Mouse (Mus musculus) urinary bladder, postnatal 25 days (tissue): ENCODE data around the gene Vmp1.

Experiments used
- DNase-seq: peaks from one replicate; pipeline ENCODE4 v3.0.0; 2022; ENCODE audit warnings: low spot score

Vmp1 gene

DNA sequence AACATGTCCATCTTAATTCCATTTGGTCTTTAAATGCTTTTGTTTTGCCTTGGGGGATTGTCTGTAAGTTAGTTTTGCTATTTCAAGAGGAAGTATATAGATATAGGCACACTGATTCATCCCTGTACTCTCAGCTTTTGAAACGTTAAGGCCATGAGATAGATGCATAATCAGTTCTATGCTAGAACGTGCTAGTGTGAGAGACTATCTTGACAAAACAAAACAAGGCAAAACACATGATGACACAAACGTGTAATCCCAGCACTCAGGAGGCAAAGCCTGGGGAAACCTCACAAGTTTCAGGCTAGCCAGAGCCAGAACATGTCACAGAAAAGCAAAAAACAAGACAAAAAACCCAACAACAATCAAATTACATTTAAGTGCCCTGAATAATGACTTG is 10.9 kb downstream of the Vmp1 start:
- DNase-seq = no peak

DNA sequence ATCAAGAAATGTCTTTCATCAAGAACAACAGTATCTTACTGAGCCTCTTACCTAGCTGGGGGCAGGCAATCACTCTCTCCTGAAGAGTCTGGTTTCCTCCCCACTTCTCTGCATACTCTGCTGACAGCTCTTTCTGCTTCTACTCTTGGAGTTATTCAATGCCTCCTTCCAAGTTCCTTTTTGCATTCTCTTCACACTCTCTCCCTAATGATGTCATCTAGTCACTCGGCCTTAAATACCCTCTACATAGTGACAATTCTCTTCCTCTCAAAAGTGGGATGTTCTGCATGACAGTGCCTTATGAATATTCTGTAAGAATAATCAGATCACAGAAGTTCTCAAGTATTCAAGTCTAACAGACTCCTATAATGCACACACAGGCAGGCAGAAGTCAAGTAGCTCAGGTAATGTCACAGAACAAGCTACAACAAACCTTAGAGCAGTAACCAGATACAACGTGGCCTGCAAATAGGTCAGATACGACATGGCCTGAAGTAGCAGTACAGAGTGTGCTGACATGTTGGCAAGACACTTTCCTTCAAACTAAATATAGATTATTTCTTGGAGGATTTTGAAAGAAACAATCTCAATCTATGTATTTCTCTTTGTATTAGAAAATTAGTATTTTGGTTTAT is 12.5 kb downstream of the Vmp1 start:
- no peak for DNase-seq

DNA sequence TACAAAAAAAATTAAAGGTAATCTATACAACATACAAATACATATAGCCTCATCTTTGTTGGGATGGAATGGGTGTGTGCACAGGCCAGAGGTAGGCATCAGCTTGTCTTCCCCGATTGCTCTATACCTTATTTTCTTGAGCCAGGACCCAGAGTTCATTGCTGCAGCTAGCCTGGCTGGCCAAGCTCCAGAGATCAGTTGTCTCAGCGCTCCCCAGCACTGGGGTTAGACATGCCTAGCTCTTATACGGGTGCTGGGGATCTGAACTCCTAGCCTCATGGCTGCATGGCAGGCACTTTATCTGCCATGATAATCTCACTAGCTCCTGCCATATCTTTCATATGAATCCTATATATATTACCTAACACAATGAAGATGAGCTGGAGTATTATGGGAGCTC is 15.5 kb downstream of the Vmp1 start:
- no peak for DNase-seq

DNA sequence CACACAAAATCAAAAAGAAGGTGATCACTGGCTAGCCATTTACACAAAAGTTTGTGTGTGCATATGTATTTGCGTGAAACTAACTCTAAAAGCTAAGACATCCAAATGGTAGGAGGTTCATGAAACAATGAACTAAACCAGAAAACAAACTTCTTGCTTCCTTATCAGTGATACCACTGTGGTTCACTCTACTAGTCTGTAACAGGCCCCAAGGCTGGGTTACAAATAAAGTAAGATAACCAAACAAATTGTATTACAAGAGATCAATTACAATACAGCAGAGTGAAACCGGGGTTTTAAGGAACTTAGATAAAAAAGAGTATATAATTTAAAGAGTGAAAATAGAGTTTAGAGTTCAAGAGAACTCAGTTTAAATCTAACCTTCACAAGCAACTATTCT is 16.1 kb downstream of the Vmp1 start:
- no peak for DNase-seq

DNA sequence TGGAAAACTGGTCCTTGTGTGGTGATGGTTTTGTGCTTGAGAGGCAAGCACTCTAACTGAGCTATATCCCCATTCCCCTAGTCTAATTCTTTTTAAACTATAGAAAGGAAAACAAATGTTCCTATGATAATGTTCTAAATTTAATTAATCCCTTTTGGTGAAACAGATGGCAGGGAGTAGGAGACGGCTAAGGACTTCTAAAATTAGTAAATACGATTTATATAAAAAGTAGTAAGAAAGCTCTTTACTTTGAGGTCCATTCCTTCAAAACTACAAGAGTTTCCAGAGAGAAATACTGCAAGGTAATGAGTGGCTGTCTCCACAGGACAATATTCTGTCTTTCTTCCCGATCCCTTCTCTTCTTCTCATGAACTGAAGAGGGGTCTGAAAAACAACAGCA is 19.2 kb downstream of the Vmp1 start:
- DNase-seq = no peak

DNA sequence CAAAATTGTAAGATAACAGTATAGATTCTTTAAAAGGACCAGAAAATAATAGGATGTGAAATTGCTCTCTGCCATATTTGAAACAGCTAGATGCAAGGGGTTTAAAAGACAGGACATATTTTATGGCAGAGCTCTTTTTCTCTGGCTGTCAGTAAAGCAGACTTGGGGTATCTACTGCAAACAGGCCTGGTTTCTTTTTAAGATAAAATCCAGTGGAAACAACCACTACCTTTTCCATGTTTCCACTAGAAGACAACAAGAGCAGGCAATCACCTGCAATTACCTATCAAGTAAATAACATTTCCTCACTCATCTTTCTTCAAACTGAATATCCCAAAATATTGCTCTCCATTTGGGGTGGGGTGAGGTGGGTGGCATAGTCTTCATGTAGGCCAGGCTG is 19.7 kb downstream of the Vmp1 start:
- DNase-seq = no peak

DNA sequence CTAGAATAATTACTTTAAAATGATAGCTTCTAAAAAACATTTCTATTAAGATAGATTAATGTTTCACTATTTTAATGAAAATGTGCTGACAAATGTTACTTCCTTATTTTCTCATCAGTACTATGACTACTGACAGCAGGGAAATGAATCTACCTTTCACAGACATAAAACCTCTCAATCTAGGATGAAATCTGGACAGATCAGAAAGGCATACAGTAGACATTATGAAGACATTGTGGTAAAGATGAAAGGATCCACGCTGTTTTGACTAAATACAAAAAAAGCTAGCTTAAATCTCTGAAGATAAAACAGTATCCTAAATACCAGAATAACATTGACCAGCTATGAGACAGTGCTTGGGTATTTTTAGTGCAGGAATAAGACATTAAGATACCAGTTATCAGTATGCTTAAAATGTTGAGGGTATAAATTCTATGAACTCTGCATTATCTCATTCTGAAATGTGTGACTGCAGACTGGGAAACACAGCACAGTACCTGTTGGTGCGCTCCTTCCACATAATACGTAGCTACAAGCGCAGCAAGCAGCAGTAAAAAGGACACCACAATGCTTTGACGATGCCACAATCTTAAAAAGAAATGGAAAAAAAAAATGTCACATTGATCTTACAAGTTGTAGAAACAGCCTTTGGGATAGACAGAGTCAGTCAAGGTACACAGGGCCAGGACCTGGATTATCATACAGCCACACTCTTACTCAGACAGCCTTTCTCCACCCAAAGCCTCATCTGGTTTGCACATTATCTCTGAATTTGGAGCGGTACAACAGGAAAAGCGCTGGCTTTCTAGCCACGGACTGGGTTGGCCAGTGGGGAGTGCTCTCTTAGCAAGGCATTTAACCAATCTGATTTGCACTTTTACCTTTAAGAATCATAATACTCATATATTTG is 20.4 kb downstream of the Vmp1 start:
- no peak for DNase-seq

DNA sequence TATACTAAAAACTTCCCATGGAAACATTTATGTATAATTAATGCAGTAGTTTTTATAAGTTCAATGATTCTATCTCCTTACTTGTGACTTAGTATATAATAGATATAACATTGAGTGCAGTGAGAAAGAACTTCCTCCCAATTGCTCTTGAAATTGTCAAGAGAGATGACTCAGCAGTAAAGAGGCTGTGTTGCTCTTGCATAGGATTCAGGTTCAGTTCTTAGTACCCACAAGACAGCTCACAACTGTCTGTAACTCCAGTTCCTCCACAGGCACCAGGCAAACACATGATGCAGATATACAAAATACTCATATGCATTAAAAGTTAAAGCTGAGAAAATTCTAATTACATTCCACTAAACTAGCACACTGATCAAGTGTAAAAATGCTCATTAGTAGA is 25.8 kb downstream of the Vmp1 start:
- DNase-seq = no peak

DNA sequence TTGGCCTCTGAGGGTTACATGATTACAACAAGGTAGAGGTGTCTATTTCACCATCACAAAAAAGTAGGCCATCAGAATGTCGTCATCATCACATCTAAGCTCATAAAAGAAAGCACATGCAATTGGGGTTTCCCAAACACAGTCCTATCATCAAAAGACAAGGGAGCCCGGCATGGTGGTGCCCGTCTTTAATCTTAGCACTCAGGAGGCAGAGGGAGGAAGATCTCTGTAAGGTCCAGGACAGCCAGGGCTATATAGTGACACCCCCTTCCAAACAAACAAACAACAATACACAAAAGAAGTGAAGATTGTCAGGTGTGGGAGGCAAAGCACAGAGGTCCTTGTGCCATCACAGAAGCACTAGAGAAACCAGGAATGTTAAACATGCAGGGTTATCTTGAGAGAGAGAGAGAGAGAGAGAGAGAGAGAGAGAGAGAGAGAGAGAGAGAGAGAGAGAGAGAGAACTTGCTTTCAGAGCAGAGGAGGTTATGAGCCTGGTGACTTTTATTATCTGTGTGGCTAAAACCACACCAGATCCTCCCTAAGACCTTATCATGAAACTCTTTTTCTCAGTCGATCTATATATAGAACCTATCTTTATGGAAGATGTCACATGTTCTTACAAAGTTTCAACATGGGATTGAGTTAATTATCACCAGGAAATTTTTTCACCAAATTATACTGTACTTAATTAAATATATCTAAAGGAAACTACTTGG is 26.6 kb downstream of the Vmp1 start:
- no peak for DNase-seq

DNA sequence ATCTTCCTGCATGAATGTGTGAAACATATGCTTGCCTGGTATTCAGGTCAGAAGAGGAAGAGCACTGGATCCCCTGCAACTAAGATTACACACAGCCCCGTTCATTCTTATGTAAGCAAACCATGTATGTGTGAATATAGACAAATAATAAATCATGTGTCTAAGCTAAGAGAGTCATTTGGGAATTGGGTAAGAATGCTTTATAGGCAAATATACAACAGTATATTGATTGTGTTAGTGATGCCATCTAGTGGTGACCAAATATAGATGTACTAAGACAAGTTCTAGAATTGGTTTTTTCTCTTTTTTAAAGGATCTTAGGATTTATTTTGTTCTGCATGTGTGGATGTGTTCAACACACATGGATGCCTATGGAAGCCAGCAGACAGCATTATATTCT is 28.0 kb downstream of the Vmp1 start:
- no peak for DNase-seq

DNA sequence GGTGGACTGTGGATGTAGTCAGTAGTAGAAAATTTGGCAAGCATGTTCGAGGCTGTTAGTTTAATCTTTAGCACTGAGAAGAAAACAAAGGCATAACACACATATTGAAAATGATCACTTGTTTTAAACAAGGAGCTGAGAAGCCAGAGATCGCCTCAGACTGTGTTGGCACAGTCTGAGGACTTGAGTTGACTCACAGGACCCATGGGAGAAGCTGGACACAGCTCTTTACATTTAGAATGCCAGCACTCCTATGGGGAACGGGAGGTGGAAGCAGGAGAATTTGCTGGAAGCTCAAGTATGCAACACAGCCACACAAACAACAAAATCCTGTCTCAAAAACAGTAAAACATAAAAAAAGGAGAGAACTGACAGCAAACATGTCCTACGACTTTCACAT is 29.5 kb downstream of the Vmp1 start:
- no peak for DNase-seq

DNA sequence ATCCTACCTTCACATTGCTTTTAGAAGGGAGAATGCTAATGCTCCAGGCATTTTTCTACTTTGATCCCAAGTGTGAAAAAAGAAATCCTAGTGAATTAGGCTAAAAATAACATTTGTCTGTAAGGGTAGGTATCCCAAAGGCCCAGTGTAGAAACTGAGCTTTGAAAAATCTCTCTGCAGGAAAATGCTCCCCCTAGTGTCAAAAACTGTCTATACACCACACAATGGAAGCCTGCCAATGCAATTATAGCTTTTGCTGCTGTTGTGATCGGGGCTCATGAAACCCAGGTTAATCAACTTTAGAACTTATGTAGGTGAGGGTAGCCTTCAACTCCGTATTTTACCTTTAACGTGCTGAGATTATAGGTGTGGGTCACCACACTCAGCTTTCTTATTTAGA is 30.2 kb downstream of the Vmp1 start:
- DNase-seq = peak; percentile 56

DNA sequence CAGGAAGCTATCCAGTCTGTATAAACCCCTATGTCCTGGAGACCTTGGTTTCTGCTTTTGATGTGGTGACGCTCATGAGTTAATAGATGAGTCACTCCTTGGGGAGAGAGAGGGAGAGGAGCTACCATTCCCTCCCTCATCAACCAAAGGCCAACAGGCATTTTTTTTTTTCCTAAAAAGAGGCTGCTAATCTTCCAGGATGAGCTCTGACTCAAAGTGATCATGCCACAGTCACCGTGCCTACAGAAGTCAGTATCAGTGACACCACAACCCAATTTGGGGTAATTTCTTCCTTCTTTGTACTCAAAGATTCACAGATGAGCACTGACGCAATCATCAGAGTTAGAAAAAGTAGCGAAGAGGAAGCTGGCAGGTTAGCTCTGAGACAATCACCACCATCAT is 31.1 kb downstream of the Vmp1 start:
- no peak for DNase-seq

DNA sequence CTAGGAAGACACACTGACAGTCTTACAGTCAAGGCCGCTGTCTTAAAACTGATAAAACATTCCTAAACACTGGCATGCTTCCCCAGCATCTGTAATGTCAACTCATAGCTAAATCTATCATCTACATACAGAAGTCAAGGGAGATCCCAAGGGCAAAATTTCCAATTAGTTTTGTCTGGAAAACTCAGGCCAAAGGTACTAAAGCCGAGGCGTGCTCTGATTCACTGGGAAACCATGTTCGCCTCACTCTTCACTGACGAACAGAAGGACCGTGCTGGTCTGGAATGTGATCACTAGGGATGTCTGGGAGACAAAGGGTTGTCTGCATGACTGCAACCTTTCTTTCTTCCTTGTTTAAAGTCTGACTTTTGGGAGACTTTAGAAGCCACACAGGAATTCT is 33.0 kb downstream of the Vmp1 start:
- no peak for DNase-seq

DNA sequence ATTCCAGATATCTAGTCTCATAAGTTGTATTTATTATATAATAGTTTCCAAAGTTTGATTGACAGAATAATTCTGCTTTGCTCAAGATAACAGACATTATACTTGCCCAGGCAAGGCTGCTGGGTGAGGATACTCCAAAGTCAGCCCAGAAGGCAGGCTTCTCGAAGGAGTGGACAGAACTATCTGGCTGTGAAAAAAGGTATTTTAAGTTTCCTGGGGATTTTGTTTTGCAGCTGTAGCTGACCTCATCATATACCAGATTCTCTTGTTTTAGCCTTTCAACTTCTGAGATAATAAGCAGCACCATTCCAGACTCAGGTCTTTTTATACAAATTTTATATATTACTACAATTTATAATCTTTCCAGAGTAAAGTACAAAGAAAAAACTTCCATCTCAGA is 34.1 kb downstream of the Vmp1 start:
- DNase-seq = no peak

DNA sequence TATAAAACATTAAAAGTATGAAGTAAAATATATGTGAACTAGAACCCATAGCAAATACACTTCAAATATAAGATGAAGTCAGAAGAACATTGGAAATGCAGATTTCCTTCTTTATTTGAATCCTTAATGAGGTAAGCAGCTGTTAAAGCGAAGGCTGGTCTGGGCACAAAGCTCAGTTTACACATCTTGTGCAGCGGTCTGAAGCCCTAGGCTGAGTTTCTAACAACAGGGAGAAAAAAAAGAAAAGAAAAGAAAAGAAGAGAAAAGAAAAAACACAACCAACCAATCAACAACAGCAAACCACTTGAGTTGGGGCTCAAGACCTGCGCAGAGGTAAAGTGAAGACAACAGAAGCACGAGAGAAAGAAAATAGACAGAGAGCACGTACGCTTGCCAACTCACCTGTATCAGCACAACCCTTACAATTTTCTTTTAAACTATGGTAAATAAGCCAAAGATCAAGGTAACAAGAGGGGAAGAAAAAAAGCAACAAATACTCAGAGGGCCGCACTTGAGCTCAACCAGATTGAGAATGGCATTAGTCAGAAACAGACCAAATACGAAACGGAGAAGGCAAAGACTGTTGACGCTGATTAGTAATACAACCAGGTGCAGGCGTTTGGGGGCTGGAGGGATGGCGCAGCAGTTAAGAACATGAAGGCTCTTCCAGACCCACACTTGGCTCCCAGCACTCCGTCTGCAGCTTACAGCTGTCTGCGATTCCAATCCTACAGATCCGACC is 35.8 kb downstream of the Vmp1 start:
- no peak for DNase-seq

DNA sequence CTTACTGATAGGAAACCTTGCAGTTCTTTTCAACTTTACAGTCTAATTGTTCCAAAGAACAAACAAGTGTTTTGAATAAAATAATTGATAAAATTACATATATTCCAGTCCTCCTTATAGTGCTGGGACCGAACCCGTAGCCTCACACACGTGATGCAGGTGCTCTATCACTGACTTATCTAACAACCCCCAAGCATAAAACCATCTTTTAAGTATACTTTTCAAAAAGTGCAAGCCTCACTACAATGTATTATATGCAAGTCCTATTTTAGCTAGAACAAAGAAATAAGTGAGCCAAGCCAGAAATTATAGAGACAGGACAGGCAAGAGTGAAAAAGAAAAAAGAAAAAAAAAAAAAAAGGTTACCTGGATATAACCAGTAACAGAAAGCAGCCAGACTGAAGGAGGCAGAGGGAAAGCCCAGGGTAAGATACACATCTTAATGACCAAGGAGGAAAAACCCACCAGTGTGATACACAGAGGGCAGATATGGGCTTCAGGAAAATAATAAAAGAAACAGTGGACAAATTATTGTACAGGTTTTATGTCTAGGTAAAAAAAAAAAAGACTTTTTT is 36.7 kb downstream of the Vmp1 start:
- no peak for DNase-seq

DNA sequence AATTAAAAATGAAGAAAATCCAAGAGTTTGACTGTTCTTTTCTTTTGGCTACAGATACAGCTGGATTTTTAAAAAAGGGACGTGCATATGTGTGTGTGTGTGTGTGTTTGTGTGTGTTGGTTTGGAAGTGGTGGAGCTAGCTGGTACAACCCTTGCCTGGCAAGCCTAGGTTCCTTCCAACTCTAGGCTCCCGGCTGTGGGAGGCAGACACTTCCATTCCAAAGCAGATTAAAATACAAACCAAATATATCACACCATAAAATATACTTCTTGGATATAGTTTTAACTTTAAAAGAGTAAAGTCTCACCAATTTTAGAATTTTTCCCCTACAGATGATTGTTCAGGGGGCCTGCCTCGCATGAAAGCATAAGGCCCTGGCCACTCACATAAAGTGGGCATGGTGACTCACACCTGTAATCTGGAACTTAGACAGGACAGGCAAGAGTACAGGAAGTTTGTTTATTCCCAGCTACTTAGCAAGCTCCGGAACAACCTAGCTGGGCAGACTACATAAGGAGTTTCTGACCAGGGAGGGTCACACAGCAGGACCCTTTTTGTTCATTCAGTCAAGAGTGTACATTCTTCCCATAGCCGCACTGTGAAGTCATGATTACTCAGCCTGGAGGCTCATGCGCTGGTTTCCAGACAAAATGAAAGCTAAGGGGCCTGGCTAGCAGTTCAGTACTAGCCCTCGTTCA is 37.4 kb downstream of the Vmp1 start:
- DNase-seq = no peak

DNA sequence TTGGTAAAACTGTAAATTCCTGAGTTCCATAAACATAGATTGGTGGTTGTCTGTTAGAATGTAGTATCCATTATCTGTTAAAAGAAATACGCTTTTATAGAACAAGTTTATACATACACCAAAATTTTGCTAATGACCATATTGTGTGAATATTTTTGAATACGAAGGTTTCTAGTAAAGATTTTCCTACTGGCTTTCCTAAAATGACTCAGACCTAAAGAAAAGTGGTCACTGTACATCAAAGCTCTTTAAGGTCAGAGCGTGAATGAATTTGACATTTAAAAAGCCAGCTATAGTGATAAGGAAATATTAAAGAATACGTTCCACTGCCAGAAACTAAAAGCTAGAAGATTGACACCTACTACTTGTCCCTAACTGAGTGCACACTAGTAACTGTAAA is 39.1 kb downstream of the Vmp1 start:
- no peak for DNase-seq

DNA sequence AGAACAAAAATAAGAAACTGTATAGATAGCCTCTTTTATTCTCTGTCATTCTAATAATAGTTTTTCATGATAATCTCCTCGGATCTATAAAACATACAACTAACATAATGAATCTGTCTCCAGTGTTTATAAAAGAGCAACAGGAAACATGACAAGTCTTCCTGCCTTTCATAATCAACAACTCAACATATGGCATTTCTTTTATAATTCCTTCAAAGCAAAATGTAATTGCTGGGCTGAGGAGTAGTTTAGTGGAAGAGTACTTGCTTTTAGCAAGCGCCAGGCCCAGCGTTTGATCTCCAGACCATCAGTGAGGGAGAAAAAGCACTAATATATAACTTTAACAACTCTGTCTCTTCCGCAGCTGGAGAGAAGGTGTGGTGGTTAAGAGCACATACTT is 41.9 kb downstream of the Vmp1 start:
- DNase-seq = no peak

DNA sequence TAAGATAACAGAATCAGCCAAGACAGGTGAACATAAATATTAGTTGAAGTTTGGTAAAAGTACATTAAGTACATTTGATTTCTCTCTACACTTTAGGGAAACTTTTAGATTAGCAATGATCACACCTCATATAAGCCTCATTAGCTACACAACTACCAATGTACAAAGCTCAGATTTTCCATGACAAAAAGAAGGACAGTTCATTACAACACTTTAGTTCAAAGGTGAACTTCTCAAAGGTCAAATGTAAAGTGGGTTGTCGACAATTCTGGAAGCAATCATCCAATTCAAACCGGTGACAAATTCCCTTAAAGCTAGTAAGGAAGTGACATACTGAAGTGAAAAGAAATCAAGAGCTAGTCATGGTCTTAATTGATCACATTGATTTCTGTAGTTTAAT is 45.9 kb downstream of the Vmp1 start:
- DNase-seq = no peak

DNA sequence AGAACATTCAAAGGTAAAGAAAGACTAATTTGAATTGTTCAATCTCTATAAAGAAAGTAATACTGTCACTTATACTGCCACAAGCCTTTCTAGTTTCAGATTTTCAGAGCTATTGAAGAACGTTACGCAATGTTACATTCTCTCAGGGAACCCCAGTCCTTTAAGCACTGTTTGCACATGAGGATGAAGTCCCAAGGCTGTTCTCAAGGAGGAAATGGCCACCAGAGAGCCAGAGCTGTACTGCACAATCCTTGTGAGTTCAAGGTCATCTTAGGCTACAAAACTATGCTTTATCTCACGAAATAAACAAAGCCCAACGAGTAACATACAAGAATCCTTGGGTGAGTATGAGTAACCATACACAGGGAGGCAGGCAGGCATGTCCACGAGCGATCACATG is 49.2 kb downstream of the Vmp1 start:
- DNase-seq = no peak
